Mouse (Mus musculus): Measurements from ENCODE around the gene Gm15155. TPM values are rescaled to one million over a fixed set of nuclear protein-coding genes. Genes with fewer than 3 reads are reported as not detected.

Gene Gm15155
- polyA plus RNA-seq, 2 experiments, result not detected

DNA sequence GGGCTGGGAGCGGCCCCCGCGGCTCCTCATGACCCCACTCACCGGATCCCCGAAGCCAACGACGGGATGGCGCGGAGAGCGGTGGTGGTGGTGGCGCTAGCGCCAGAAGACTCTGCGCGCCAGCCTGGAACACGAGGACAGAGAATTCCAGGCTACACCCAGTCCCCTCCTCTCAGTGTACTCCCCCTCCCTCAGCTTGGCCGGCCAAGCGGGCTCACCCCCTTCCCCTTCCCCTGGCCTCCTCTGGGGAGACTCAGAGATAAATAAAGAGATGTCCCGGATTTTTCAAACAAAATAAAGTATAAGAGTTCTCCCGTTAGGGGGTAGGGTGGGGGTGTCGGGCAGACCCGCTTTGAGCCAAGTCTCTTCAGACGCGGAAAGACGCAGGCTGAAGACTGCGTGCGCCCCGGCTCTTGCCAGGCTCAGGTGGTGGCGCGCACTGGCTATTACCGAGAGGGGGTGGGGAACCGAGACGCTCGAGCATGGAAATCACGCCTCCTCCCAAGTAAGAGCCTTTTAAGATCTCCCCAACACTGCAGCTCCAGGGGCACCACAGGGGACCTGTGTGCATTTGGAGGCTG lies 750 bp upstream of the Gm15155 start, which contains the start of gene Ptchd1:
Gene Ptchd1, minus strand, starts transcription at position 114 of the 581 bp plus-strand sequence.
- DNase-seq (ENCODE audit: low read depth in 3 of 3, low spot score in 3 of 3), result no peak
- TF ChIP-seq EP300 (IDR thresholded peaks at IDR 0.05; ENCODE audit: low read depth) (no peak), CTCF (IDR thresholded peaks at IDR 0.05; ENCODE audit: low read depth) (no peak)
- Histone ChIP-seq H3K9me3 (ENCODE audit: control insufficient read depth, low read length) (no peaks in the 10 kb centered on the region), H3K27me3 (ENCODE audit: control insufficient read depth, insufficient read depth, low read length) (peaks cover 26% of the 10 kb centered on the region), H3K27ac (no peak within 1 kb of the TSS), H3K36me3 (replicated peaks; ENCODE audit: control insufficient read depth, insufficient read depth, low read depth) (no peaks in the 10 kb centered on the region), H3K4me2 (ENCODE audit: low read depth) (peak within 1 kb of the TSS; percentile 32), H3K9ac (replicated peaks) (no peak within 1 kb of the TSS), H3K4me3 (ENCODE audit: insufficient read depth in 1 of 2, low read depth in 2 of 2, low read length in 2 of 2) (peak within 1 kb of the TSS; percentile 6 to 23; a peak in 1 of 4 replicates), H3K4me1 (replicated peaks; ENCODE audit: control insufficient read depth in 2 of 2, insufficient read depth in 2 of 2, low read length in 1 of 2) (no peaks in the 10 kb centered on the region)
- no peak for ATAC-seq (ENCODE audit: insufficient read depth)
- 12% methylated on average over 32 of the region's 34 CpGs for whole genome bisulfite sequencing (ENCODE audit: insufficient replicate concordance)

DNA sequence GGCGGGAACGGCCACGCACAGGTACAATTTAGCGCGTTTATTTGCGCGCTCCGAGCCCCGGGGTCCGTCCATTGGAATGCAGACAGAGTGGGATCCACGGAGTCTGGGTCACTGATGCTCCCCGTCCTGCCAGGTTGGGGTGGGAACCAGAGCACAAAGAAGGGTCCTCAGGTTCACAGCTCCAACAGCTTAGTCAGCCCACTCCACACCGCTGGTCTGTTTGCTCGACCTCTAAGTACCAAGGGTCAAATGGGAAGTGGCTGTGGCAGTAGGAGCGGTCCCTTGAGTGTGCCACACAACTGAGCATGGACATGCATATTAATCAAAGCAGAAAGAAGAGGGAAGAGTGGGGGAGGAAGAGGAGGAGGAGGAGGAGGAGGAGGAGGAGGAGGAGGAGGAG lies 354 bp downstream of the Gm15155 start:
- DNase-seq (ENCODE audit: low read depth in 3 of 3, low spot score in 3 of 3) (no peak), ATAC-seq (ENCODE audit: insufficient read depth) (no peak)
- no peak overlapping the region for H3K4me2 ChIP-seq (ENCODE audit: low read depth)
- H3K36me3 ChIP-seq (replicated peaks; ENCODE audit: control insufficient read depth, insufficient read depth, low read depth), result no peaks in the 10 kb centered on the region
- TF ChIP-seq EP300 (IDR thresholded peaks at IDR 0.05; ENCODE audit: low read depth), result no peak
- no peak for TF ChIP-seq CTCF (IDR thresholded peaks at IDR 0.05; ENCODE audit: low read depth)
- no peaks in the 10 kb centered on the region for H3K9me3 ChIP-seq (ENCODE audit: control insufficient read depth, low read length)
- H3K27me3 ChIP-seq (ENCODE audit: control insufficient read depth, insufficient read depth, low read length), result peaks cover 26% of the 10 kb centered on the region
- H3K27ac ChIP-seq, result no peak overlapping the region
- no peak overlapping the region for H3K4me3 ChIP-seq (ENCODE audit: insufficient read depth in 1 of 2, low read depth in 2 of 2, low read length in 2 of 2)
- no peaks in the 10 kb centered on the region for H3K4me1 ChIP-seq (replicated peaks; ENCODE audit: control insufficient read depth in 2 of 2, insufficient read depth in 2 of 2, low read length in 1 of 2)
- 7% methylated on average over 15 of the region's 15 CpGs for WGBS (ENCODE audit: insufficient replicate concordance)
- H3K9ac ChIP-seq (replicated peaks), result no peak overlapping the region

DNA sequence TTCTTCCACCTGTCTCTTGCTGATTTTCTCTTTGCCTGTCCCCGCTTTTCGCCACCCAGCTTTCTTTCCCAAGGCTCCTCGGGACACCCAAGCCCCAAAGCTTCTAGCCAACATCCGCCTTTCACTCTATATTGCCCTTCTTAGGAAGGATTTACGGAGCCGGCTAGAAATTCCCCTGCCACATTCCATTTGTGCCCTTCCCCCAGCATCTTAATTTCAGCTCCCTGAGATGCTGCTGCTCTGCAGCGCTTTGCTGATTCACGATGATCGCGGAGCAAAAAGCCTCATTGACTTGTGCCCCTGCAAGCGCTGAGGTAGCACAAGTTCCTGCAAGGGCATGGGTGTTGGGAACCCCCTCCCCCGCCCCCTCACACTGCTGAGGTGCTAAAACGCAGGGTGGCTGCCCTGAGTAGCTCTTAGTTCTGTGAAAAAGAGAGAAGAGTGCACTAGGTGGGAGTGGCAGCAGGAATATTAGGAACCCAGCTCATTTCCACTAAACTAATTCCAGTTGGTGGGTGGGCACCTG lies 1.2 kb downstream of the Gm15155 start:
- Histone ChIP-seq H3K4me1 (replicated peaks; ENCODE audit: control insufficient read depth in 2 of 2, insufficient read depth in 2 of 2, low read length in 1 of 2) (no peaks in the 10 kb centered on the region), H3K9me3 (ENCODE audit: control insufficient read depth, low read length) (no peaks in the 10 kb centered on the region), H3K27me3 (ENCODE audit: control insufficient read depth, insufficient read depth, low read length) (peaks cover 26% of the 10 kb centered on the region), H3K4me2 (ENCODE audit: low read depth) (no peak overlapping the region), H3K27ac (no peak overlapping the region), H3K36me3 (replicated peaks; ENCODE audit: control insufficient read depth, insufficient read depth, low read depth) (no peaks in the 10 kb centered on the region), H3K4me3 (ENCODE audit: insufficient read depth in 1 of 2, low read depth in 2 of 2, low read length in 2 of 2) (no peak overlapping the region), H3K9ac (replicated peaks) (no peak overlapping the region)
- TF ChIP-seq EP300 (IDR thresholded peaks at IDR 0.05; ENCODE audit: low read depth) (no peak), CTCF (IDR thresholded peaks at IDR 0.05; ENCODE audit: low read depth) (no peak)
- WGBS (ENCODE audit: insufficient replicate concordance), result 7% methylated on average over 13 of the region's 13 CpGs
- DNase-seq (ENCODE audit: low read depth in 3 of 3, low spot score in 3 of 3) (no peak), ATAC-seq (ENCODE audit: insufficient read depth) (no peak)

DNA sequence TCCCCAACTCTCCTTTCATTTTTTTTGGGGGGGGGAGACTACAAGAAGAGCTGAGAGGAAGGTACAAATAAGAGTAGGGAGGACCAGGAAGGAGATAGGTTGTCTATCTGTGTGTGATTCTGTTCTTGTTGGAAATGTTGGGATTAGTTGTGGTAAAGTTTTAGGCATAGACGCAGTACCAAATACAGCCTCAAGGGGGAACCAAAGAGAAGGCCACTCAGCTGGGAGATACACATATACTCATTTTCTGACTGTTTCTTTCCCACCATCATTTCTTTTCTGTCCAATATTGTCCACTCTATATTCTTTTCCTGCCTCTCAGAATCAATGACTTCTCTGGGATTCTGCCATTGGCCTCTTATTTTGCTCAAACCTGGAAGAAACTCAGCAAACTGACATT lies 19.4 kb downstream of the Gm15155 start:
- peak; percentile 59 for TF ChIP-seq CTCF (IDR thresholded peaks at IDR 0.05; ENCODE audit: low read depth)
- TF ChIP-seq EP300 (IDR thresholded peaks at IDR 0.05; ENCODE audit: low read depth), result no peak
- Histone ChIP-seq H3K4me2 (ENCODE audit: low read depth) (no peak overlapping the region), H3K36me3 (replicated peaks; ENCODE audit: control insufficient read depth, insufficient read depth, low read depth) (no peaks in the 10 kb centered on the region), H3K4me3 (ENCODE audit: insufficient read depth in 1 of 2, low read depth in 2 of 2, low read length in 2 of 2) (no peak overlapping the region), H3K27me3 (ENCODE audit: control insufficient read depth, insufficient read depth, low read length) (no peaks in the 10 kb centered on the region), H3K4me1 (replicated peaks; ENCODE audit: control insufficient read depth in 2 of 2, insufficient read depth in 2 of 2, low read length in 1 of 2) (no peaks in the 10 kb centered on the region), H3K27ac (no peak overlapping the region), H3K9me3 (ENCODE audit: control insufficient read depth, low read length) (no peaks in the 10 kb centered on the region), H3K9ac (replicated peaks) (no peak overlapping the region)
- DNase-seq (ENCODE audit: low read depth in 3 of 3, low spot score in 3 of 3) (no peak), ATAC-seq (ENCODE audit: insufficient read depth) (no peak)
- 0% methylated on average over 1 of the region's 1 CpGs for WGBS (ENCODE audit: insufficient replicate concordance)

DNA sequence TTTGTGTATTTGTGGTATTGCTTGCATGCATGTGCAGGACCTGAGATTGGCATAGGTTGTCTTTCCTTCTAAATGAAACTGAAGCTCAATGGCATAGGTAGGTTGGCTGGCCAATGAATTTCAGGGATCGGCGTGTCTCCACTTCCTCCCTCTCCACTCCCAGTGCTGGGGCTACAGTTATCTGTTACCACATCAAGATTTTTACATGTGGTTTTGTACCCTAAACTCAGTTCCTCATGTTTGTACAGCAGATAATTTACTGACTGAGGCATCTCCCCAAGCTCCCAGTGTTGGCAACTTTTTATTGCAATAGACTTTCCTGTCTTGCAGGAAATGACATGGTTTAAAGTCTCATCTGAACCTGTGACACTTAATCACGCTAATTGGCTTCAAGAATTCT lies 21.4 kb downstream of the Gm15155 start:
- Histone ChIP-seq H3K36me3 (replicated peaks; ENCODE audit: control insufficient read depth, insufficient read depth, low read depth) (no peaks in the 10 kb centered on the region), H3K27me3 (ENCODE audit: control insufficient read depth, insufficient read depth, low read length) (no peaks in the 10 kb centered on the region)
- WGBS (ENCODE audit: insufficient replicate concordance), result 34% methylated on average over 3 of the region's 3 CpGs

More for the DNA sequence above, 21.4 kb downstream of the Gm15155 start:
- no peak overlapping the region for H3K4me2 ChIP-seq (ENCODE audit: low read depth)
- H3K27ac ChIP-seq, result no peak overlapping the region
- TF ChIP-seq CTCF (IDR thresholded peaks at IDR 0.05; ENCODE audit: low read depth), result no peak
- no peak for TF ChIP-seq EP300 (IDR thresholded peaks at IDR 0.05; ENCODE audit: low read depth)
- no peaks in the 10 kb centered on the region for H3K4me1 ChIP-seq (replicated peaks; ENCODE audit: control insufficient read depth in 2 of 2, insufficient read depth in 2 of 2, low read length in 1 of 2)
- DNase-seq (ENCODE audit: low read depth in 3 of 3, low spot score in 3 of 3) (no peak), ATAC-seq (ENCODE audit: insufficient read depth) (no peak)
- no peak overlapping the region for H3K9ac ChIP-seq (replicated peaks)
- H3K9me3 ChIP-seq (ENCODE audit: control insufficient read depth, low read length), result no peaks in the 10 kb centered on the region
- H3K4me3 ChIP-seq (ENCODE audit: insufficient read depth in 1 of 2, low read depth in 2 of 2, low read length in 2 of 2), result no peak overlapping the region

All from liver, embryonic 14.5 days (tissue).